Mouse (Mus musculus) left cerebral cortex, adult 9 months (tissue): ENCODE measurements at regions not wholly inside any gene's neighbourhood (a gene's known extent, or its start where the extent isn't known, plus 50 kb on each side); places are given as distances from the start of the nearest gene placed in this dataset.
A peak's percentile ranks its signal among the peaks of the same experiment; 100 is the strongest.

ENCODE experiments used
- DNase-seq, 2 experiments: peaks; one replicate each; pipeline ENCODE4 v3.0.0; 2022; ENCODE audit warnings: low spot score in 2 of 2

GRCm38 (mm10) chr6:104309166-104309565 is 183.4 kb upstream of the Cntn6 start:
- no peak for DNase-seq

- peak in 1 of 2 experiments; percentile 39 for DNase-seq
These were observed 179.6 kb upstream of the Cntn6 start for GRCm38 (mm10) chr6:104312993-104313392.

DNA sequence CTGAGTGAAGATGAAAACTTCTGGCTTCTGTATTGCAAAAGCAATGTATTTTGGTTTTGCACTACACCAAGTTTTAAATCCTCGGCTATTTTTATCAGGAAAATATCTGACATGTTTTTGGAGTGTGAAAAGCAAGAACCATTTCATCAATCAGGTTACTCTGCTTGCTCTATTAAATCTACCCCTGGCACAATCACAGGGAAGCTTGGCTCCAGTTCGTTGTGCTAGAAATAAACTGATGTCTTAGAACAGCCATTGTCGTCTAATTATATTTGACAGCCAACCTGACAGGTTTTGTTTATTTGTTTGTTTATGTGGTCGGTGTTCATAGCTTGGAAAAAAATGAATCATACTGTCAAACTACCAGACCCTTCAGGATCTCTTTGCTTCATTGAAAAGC is 174.1 kb upstream of the Cntn6 start:
- no peak for DNase-seq

- no peak for DNase-seq
These were observed 170.4 kb upstream of the Cntn6 start for GRCm38 (mm10) chr6:104322182-104322581.

GRCm38 (mm10) chr6:104339134-104339848 is 153.3 kb upstream of the Cntn6 start:
- DNase-seq = no peak

DNA sequence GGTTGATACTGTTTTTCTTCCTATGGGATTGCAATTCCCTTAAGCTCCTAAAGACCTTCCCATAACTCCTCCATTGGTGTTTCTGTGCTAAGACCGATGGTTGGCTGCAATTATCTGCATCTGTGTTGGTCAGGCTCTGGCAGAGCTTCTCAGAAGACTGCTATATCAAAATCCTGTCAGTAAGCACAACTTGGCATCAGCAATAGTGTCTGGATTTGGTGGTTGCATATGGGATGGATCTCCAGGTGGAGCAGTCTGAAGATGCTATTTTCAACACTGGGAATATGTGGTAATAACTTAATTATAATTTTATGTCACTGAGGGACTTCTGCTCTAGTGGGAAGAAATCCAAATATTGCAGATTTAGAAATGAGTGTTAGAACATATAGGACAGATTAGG is 148.6 kb upstream of the Cntn6 start:
- DNase-seq = no peak
